Mouse (Mus musculus) heart, postnatal 0 days (tissue): ENCODE data around the gene Mucl3. TPM values are rescaled to one million over a fixed set of nuclear protein-coding genes. Genes with fewer than 3 reads are reported as not detected.

Experiments
- ATAC-seq: fragments of 200-750 bp; cut with Nextera tagmentation; 2 replicates; pipeline ENCODE4 v1.8.0; 2017; ENCODE audit warnings: low read depth, moderate number of reproducible peaks, moderate library complexity; ENCODE audit not compliant: insufficient read depth
- DNase-seq: peaks from one replicate; pipeline ENCODE4 v3.0.0-alpha.2; 2016; ENCODE audit warnings: low spot score
- H3K27ac ChIP-seq: fragments of 300-500 bp; sonication (generic); 2 replicates; pipeline ENCODE4 v1.5.1; 2014; ENCODE audit warnings: low read depth, mild to moderate bottlenecking
- H3K27me3 ChIP-seq: fragments of 300-500 bp; sonication (generic); 2 replicates; pipeline ENCODE4 v1.6.1; 2014; ENCODE audit warnings: low read length, mixed read lengths; ENCODE audit not compliant: control insufficient read depth, insufficient read depth
- H3K36me3 ChIP-seq: fragments of 300-500 bp; sonication (generic); replicated peaks from 2 replicates; pipeline ENCODE4 v1.6.1; 2014; ENCODE audit warnings: low read length, mixed read lengths; ENCODE audit not compliant: control insufficient read depth, insufficient read depth
- H3K4me1 ChIP-seq: fragments of 300-500 bp; sonication (generic); 2 replicates; pipeline ENCODE4 v1.6.1; 2014; ENCODE audit warnings: antibody characterized with exemption; ENCODE audit not compliant: control insufficient read depth, insufficient read depth
- H3K4me2 ChIP-seq: fragments of 300-500 bp; sonication (generic); 2 replicates; pipeline ENCODE4 v1.6.1; 2014; ENCODE audit warnings: low read depth, mild to moderate bottlenecking, low read length, moderate library complexity
- H3K4me3 ChIP-seq: fragments of 300-500 bp; sonication (generic); 2 replicates; pipeline ENCODE4 v1.5.1; 2014; ENCODE audit warnings: low read depth, low read length
- H3K9ac ChIP-seq: fragments of 300-500 bp; sonication (generic); replicated peaks from 2 replicates; pipeline ENCODE4 v1.6.1; 2014; ENCODE audit warnings: low read depth, low read length, mixed read lengths
- H3K9me3 ChIP-seq: fragments of 300-500 bp; sonication (generic); replicated peaks from 2 replicates; pipeline ENCODE4 v1.6.1; 2016; ENCODE audit warnings: low read length; ENCODE audit not compliant: control insufficient read depth
- CTCF ChIP-seq: IDR thresholded peaks from 2 replicates; pipeline ENCODE4 v1.5.1; 2016; ENCODE audit warnings: antibody characterized with exemption, control low read depth, low read depth
- EP300 ChIP-seq: IDR thresholded peaks from 2 replicates; pipeline ENCODE4 v1.6.1; 2016; ENCODE audit warnings: antibody characterized with exemption, low read depth
- WGBS: fragments of 180-500 bp; shearing (Covaris S2); extraction: QIAGEN DNeasy Blood & Tissue Kit; methylation state at CpG from one replicate; pipeline ENCODE4 v1.1.7; 2014; 5-methylcytosine and 5-hydroxymethylcytosine counted together
- polyA plus RNA-seq: library from polyadenylated mRNA; unstranded; fragments of >200 nt; fragmentation: Nextera tagmentation; extraction: Ambion mirVana; gene quantifications from 2 replicates; pipeline ENCODE4 v1.2.1, GENCODE M21; 2015
- total RNA-seq: library from RNA; depleted of rRNA; stranded (reverse); fragments of >200 nt; gene quantifications from 2 replicates; pipeline ENCODE4 v1.2.3, GENCODE M21; 2014; ENCODE audit warnings: low replicate concordance

Gene Mucl3
- total and polyA plus RNA-seq, 2 experiments from 2014 or later, result not detected

DNA sequence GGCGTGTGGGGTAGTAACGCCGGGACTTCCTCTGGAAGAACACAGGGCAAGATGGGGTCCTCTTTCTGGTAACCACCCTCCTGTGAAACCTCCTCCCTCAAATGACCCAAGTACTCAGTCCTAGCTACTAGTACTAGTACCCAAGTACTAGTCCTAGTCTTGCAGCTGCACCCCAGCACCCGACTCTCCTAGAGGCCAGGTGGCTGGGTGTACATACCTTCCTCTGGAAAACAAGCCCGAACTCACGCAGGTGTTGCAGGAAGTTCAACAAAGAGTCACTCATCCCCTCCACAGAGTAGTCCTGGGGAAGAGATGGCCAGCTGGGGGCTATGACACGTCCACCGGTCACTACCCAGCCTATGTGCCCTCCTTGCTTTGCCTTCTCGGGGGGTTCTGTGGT, 26.2 kb upstream of the Mucl3 start:
- 82% methylated on average over 9 of the region's 9 CpGs for WGBS
- 0 out of 2 replicates have a peak, but pooled peaks cover 10% of the 10 kb centered on the region for H3K36me3 ChIP-seq
- ATAC-seq, result no peak

DNA sequence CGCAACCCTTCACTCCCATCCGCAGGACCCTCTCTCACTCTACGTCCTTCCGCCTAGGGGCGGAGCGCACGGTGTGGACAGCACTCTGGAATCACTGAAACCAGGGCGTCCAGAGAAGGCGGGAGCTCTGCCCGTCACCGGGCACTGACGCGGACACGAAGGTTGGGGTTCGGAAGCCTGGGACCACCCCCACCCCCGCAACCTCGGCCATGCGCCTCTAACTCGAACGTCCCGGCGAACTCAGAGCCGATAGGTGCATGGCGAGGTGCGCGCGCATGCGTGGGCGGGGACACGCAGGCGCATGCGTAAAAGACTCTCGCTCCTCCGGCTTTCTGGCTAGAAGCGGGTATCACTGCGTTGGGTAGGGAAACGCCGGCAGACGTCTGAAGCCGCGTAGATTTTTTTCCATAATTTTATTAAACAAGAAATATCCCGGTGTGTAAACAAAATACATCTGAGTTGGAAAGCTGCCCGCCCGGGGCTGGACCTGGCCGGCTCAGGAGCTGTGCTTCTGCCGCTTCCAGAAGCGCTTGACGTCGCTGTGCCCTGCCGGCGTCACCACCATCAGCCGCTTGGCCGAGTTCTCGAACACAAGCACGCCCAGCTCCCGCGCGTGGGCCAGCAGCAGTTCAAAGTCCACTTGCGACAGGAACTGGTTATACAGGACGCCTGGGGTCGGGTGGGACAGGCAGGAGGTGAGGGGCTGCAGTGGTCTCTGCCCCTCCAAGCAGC, 24.0 kb upstream of the Mucl3 start, which contains the start of gene Vars2:
TSS of gene Vars2 (minus strand) at position 259 of the 732 bp plus-strand sequence.
- H3K9ac ChIP-seq, result peak within 1 kb of the TSS; percentile 74
- peak; percentile 92 for DNase-seq
- under 1% methylated on average over 60 of the region's 61 CpGs for WGBS
- no peaks in the 10 kb centered on the region for H3K9me3 ChIP-seq
- peak within 1 kb of the TSS; percentile 73 for H3K27ac ChIP-seq
- H3K4me2 ChIP-seq, result peak within 1 kb of the TSS; percentile 87
- H3K36me3 ChIP-seq, result peaks cover 29% of the 10 kb centered on the region
- H3K27me3 ChIP-seq, result no peaks in the 10 kb centered on the region
- H3K4me1 ChIP-seq, result peaks cover 6% of the 10 kb centered on the region; the same call in 1 of the 2 replicates
- peak within 1 kb of the TSS; percentile 75 for H3K4me3 ChIP-seq
- TF ChIP-seq EP300 (no peak), CTCF (0 out of 2 replicates have a peak, but pooled peaks have one; percentile 3)
- peak; percentile 83 for ATAC-seq

More for the DNA sequence above, 26.2 kb upstream of the Mucl3 start:
- Histone ChIP-seq H3K9ac (no peak overlapping the region), H3K9me3 (no peaks in the 10 kb centered on the region), H3K27ac (no peak overlapping the region), H3K27me3 (no peaks in the 10 kb centered on the region), H3K4me2 (no peak overlapping the region), H3K4me3 (no peak overlapping the region), H3K4me1 (peaks cover 6% of the 10 kb centered on the region; the same call in 1 of the 2 replicates)
- TF ChIP-seq EP300, result no peak
- no peak for TF ChIP-seq CTCF
- DNase-seq, result no peak

DNA sequence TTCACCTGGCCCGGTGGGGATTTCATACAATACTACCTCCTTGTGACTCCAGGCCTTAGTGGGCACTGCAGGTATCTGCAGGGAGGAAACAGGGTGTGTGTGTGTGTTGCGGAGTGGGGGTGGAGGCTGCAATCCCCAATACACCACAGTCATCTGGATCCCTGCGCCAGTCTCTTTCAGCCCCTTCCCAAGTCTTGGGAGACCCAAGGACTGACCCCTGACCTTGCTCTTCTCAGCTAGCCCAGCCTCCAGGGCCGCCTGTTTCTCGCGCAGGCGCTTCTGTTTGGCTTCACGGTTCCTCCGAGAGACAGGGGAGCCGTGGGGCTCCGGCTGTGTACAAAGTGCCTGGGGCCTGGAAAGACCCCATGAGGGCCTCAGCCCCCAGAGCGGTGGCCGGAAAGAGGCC, 23.4 kb upstream of the Mucl3 start:
- H3K4me1 ChIP-seq, result peaks cover 6% of the 10 kb centered on the region; the same call in 1 of the 2 replicates
- no peak for DNase-seq
- 3% methylated on average over 13 of the region's 13 CpGs for WGBS
- H3K27me3 ChIP-seq, result no peaks in the 10 kb centered on the region
- no peaks in the 10 kb centered on the region for H3K9me3 ChIP-seq
- H3K4me3 ChIP-seq, result peak overlapping the region; percentile 75
- peak overlapping the region; percentile 74 for H3K9ac ChIP-seq
- H3K4me2 ChIP-seq, result peak overlapping the region; percentile 87
- TF ChIP-seq EP300 (no peak), CTCF (no peak)
- H3K27ac ChIP-seq, result peak overlapping the region; percentile 73
- peaks cover 31% of the 10 kb centered on the region for H3K36me3 ChIP-seq
- ATAC-seq, result peak; percentile 19; the same call in 1 of the 2 replicates

- ATAC-seq, result no peak
- peaks cover 39% of the 10 kb centered on the region for H3K36me3 ChIP-seq
- H3K4me3 ChIP-seq, result no peak overlapping the region
- no peak overlapping the region for H3K27ac ChIP-seq
- TF ChIP-seq CTCF (peak; percentile 39), EP300 (no peak)
- peaks cover 6% of the 10 kb centered on the region; the same call in 1 of the 2 replicates for H3K4me1 ChIP-seq
- whole genome bisulfite sequencing, result 82% methylated on average over 17 of the region's 17 CpGs
- DNase-seq, result peak; percentile 16
- no peaks in the 10 kb centered on the region for H3K9me3 ChIP-seq
- H3K27me3 ChIP-seq, result no peaks in the 10 kb centered on the region
- no peak overlapping the region for H3K9ac ChIP-seq
- no peak overlapping the region for H3K4me2 ChIP-seq
Observed at GRCm38 (mm10) chr17:35665957-35666515, 22.5 kb upstream of the Mucl3 start.

DNA sequence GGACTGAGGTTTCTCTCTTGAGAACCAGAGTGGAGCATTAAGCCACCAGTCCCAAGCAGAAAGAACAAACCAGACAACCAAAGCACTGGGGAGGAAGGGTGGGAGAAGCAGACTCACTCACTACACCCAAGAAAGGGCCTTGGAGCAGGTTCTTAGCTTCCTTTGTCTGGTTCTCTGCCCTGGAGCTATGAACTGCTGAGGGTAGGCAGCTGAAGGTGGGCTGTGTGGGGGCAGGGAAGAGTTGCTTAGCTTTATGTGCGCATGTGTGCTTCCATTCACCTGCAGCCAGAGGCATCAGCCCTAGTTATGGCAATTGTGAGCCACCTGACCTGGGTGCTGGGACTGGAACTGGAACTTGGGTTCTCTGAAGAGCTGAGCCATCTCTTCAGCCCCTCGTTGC, 9.6 kb upstream of the Mucl3 start:
- no peaks in the 10 kb centered on the region for H3K27me3 ChIP-seq
- DNase-seq, result no peak
- no peak for TF ChIP-seq EP300
- TF ChIP-seq CTCF, result no peak
- no peak overlapping the region for H3K27ac ChIP-seq
- peaks cover 26% of the 10 kb centered on the region for H3K36me3 ChIP-seq
- H3K9me3 ChIP-seq, result no peaks in the 10 kb centered on the region
- 68% methylated on average over 2 of the region's 2 CpGs for WGBS
- H3K4me1 ChIP-seq, result no peaks in the 10 kb centered on the region
- no peak overlapping the region for H3K4me3 ChIP-seq
- no peak for ATAC-seq
- H3K4me2 ChIP-seq, result no peak overlapping the region
- H3K9ac ChIP-seq, result no peak overlapping the region
